Mouse (Mus musculus) c-Kit-positive CD71-positive TER-119-positive erythroid progenitor cells, embryonic 14.5 days (primary cell): ENCODE measurements around the gene Glb1l.
A peak's percentile ranks its signal among the peaks of the same experiment; 100 is the strongest.
"Not testable (repeated sequence)": the region's sequence is repeated elsewhere in the genome, so short reads cannot be mapped to it uniquely, and the experiment has no call there.

Source experiments
- DNase-seq: peaks from one replicate; pipeline ENCODE4 v3.0.0-alpha.2; 2013; ENCODE audit warnings: low spot score

Gene Glb1l

GRCm38 (mm10) chr1:75210136-75211087 is at the start of gene Glb1l, which contains the start of gene Stk16:
Gene Glb1l (minus strand): TSS chr1:75210813.
Gene Stk16 (plus strand): TSS chr1:75210838.
- peak; percentile 98 for DNase-seq

GRCm38 (mm10) chr1:75255516-75256046 is 45.0 kb upstream of the Glb1l start:
- DNase-seq: no peak

- DNase-seq: no peak
These were observed 44.0 kb upstream of the Glb1l start for GRCm38 (mm10) chr1:75254625-75255013.

GRCm38 (mm10) chr1:75253849-75254624 is 43.4 kb upstream of the Glb1l start:
- DNase-seq: peak; percentile 78

GRCm38 (mm10) chr1:75253029-75253428 is 42.4 kb upstream of the Glb1l start:
- no peak for DNase-seq

- no peak for DNase-seq
These were observed 41.7 kb upstream of the Glb1l start for GRCm38 (mm10) chr1:75252308-75252707.

- DNase-seq: peak; percentile 75
These were observed 40.7 kb upstream of the Glb1l start for GRCm38 (mm10) chr1:75251112-75251970.

GRCm38 (mm10) chr1:75250498-75250897 is 39.9 kb upstream of the Glb1l start:
- DNase-seq: no peak

GRCm38 (mm10) chr1:75248041-75248772 is 37.6 kb upstream of the Glb1l start:
- DNase-seq: no peak

GRCm38 (mm10) chr1:75247071-75247930 is 36.7 kb upstream of the Glb1l start:
- no peak for DNase-seq

- peak; percentile 50 for DNase-seq
These were observed 34.2 kb upstream of the Glb1l start for GRCm38 (mm10) chr1:75244836-75245235.

GRCm38 (mm10) chr1:75244175-75244826 is 33.7 kb upstream of the Glb1l start:
- no peak for DNase-seq

GRCm38 (mm10) chr1:75243411-75243810 is 32.8 kb upstream of the Glb1l start:
- no peak for DNase-seq

GRCm38 (mm10) chr1:75239591-75239990 is 29.0 kb upstream of the Glb1l start:
- DNase-seq: no peak

- DNase-seq: peak; percentile 86
These were observed 25.8 kb upstream of the Glb1l start, which contains the start of gene Dnajb2 for GRCm38 (mm10) chr1:75236117-75237050. Gene Dnajb2 (plus strand): TSS chr1:75236406.

- DNase-seq: peak; percentile 58
These were observed 24.0 kb upstream of the Glb1l start for GRCm38 (mm10) chr1:75234606-75235005.

GRCm38 (mm10) chr1:75232489-75232888 is 21.9 kb upstream of the Glb1l start:
- DNase-seq: not testable (repeated sequence)

- no peak for DNase-seq
These were observed 21.1 kb upstream of the Glb1l start, which contains the start of gene A630095N17Rik for GRCm38 (mm10) chr1:75231664-75232152. Gene A630095N17Rik (minus strand): TSS chr1:75232102.
